Mouse (Mus musculus) c-Kit-positive CD71-positive TER-119-positive erythroid progenitor cells, embryonic 14.5 days (primary cell): Measurements from ENCODE around the gene Tmem135.

ENCODE experiments used
- DNase-seq: peaks from one replicate; pipeline ENCODE4 v3.0.0-alpha.2; 2013; ENCODE audit warnings: low spot score

Tmem135 gene

DNA sequence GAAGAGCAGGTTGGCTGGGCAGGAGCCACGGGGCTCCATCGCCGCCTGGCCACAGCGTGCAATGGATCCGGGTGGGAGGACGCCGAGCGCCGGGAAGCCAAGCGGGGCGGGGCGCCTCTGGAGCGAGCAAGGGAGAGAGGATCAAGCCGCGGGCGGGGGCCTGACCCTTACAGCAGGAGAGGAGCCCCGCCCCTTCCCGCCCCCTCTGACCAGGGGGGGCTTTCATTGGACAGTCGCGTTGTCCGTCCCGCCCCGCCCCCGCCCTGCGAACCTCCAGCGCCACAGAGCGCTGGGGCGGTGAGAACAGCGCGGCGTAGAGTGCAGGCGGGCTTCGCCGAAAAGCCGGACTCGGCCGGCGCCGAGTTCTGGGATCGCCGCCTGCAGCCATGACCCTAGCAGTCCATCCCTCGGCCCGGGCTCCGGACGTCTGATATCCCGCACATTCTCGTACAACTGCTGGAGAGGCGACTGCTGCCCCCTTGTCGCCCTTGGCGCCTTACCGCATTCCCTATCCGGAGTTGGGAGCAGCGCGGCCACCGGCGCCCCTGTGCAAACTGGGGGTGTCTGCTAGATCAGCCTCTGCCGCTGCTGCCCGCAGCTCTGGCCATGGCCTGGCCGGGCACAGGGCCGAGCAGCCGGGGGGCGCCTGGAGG, at the start of gene Tmem135, which contains the start of gene Fzd4:
Gene Tmem135, minus strand, starts transcription at position 142 of the 653 bp plus-strand sequence.
Gene Fzd4, plus strand, starts transcription at position 275 of the 653 bp plus-strand sequence.
- peak; percentile 74 for DNase-seq

DNA sequence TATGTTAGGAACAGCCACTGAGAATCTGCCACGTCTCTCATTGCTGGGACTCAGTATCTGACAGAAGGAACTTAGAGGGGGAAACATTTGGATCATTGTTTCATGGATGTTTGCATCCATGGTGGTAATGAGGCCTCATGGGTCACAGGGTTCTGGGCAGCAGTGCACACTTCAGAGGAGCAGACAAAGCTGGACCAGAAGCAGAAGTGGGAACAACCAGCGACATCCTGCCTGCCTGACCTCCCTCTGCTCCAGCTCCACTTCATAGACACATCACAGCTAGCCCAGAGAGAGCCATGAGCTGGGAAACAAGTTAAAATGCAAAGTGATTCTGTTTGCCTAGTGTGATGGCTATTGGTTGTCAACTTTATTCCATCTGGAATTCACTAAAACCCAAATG, 46.3 kb upstream of the Tmem135 start:
- DNase-seq, result no peak

DNA sequence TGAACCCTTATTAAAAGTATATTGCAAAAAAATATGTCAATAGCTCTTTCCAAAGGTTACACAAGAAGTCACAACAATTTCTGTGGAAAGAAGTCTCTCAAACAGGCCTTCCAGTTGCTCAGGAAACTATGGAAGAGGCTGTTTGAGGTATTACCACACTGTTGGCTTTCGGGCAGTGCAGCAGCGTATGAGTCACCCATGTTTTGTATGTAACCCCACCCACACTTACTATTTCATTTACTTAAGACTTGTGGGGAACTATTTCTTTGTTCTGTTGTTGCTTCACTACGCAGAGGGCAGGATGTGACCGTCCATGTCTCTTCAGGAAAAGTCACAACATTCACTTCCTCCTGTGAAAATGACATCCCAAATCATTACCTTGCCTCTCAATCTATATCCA, 41.1 kb upstream of the Tmem135 start:
- no peak for DNase-seq

DNA sequence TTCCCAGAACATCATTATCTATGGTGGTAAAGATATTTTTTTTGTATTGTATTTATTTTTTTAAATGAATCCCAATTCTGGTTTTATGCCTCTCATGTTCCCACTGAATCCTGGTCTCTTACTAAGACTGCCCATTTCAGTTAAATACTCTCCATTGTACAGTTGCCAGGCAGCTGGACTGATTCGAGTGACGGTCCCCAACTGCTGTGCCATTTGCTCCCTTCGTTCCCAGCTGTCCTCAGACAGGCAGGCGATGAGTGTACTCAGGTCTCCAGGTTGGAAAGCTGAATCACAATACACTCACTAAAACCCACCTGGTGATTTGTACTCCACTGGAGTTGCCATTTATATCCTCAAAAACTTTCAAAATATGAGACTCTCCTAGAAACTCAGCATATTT, 38.2 kb upstream of the Tmem135 start:
- DNase-seq, result no peak

DNA sequence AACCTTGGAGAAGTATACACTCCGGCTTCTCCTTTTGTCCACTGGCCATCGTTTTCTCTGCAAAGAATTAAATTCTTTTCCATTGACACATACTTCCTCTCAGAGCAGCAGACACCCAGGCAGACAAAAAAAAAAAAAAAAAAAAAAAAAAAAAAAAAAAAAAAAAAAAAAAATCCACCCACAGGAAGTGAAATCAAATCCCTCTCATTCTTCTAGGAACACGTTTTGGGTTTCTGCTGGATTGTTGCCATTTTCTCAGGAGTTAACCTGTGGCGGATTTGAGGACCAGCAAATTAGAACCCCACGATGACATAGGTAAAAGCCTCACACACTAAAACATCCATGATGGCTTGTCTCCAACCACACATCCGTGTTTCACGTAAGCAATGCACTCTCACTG, 37.3 kb upstream of the Tmem135 start:
- DNase-seq, result no peak

DNA sequence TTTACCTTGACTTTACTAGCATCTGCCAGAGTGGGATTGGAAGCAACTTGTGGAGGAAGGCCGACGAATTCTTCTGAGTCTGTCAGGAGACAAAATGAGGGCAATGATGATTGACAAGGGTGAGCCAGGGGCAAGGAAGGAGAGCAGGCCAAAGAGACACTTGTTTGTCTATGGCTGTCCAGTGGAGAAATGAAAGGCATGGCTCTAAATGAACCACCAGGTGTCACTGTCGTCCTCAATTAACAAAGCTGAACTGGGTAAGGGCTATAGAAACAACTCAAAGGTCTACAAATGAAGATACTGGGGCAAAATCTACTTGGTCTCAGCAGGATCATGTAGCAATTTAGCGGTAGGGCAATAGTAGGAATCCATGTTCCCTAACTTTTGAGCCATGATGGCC, 33.6 kb upstream of the Tmem135 start:
- DNase-seq, result no peak

DNA sequence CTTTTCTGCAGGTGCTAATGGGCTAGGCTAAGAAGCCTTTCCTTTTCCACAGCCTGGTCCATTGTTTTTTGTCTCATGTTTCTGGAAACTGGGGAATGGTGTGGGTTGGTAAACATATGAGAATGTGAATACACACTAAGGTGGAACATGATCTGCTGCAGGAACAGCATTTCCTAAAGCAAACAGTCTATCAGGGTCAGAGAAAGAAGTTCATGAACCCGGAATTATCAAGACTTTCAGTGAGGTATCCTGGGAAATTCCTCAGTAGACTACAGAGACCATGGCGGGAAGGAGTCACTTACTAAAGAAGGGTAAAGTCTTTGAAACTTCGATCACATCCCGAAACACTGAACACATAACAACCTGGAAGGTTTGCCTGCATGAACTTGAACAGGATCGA, 32.4 kb upstream of the Tmem135 start:
- no peak for DNase-seq

DNA sequence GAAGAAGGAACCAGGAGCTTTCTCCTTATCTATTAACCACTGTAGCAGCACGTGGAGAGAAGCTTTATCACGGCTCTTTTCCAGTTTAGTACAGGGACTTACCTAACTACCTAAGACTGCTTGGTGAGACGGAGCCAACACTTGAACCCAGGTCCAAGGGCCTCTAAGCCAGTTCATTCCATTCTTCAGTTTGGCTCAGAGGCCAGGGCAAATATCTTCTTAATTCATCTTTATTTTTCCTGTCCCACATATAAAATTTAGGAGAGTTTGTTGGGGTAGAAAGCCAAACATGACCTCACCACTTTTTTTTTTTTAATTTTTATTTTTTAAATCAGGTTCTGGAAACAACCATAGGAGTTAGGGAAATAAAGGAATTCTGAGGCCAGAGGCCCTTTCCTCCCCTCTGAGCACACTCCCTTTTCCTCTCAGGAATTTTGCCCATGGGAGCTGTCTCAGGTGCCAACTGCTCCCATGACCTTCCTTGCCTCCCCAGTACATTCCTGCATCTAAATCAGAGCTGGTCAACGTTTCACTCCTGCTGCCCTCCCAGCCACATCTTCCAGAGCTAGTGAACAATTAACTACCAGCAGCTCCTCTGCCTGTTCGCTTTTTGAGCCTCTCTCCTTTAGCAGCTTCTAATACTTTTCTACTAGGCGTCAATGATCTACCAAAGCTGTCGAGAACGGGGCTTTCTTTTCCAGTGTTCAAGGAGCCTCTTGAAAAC, 30.0 kb upstream of the Tmem135 start:
- no peak for DNase-seq

DNA sequence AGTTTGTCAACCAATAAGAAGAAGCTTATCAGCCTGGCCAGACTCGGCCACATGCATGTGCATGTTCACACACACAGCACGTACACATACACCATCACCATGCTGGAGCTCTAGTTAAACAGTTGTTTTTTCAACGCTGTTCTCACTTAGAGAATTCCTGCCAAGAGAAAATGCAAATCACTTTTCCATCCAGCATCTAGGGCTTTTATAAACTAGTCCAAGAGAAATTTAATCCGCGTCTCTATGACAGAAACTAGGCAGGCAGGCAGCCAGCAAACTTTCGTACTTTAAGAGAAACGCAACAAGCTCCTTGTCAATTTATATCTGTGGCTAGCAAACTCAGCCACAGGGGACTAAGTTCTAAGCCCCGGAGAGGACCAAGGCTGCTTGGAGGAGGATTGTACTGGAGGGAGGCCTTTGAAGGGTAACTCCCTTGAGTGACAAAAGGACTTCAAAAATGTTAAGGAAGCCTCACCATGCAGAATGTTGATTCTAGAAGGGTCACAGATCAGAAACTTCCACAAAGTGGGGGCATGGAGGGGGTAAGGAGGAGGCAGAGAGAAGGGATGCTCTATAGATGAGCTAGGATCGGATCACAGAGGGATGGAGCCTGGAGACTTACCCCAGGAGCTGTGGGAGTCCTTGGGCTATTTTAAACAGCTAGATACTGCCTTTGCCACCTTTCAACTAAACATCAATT, 29.3 kb upstream of the Tmem135 start:
- no peak for DNase-seq

DNA sequence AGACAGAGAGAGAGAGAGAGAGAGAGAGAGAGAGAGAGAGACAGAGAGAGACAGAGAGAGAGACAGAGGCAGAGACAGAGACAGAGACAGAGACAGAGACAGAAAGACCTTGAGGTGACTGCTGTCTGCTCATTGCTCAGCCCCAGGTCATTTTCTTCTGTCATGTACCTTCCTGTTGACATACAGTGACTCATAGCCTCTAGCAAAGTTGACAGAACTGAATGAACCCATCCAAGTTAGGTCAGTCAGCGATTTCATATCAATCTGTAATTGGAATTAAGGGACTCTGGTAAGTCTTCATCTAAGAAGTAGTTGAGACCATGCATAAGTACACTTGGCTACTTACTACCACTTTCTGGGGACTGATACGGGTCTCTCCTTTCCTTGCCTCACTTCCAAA, 27.2 kb upstream of the Tmem135 start:
- no peak for DNase-seq

DNA sequence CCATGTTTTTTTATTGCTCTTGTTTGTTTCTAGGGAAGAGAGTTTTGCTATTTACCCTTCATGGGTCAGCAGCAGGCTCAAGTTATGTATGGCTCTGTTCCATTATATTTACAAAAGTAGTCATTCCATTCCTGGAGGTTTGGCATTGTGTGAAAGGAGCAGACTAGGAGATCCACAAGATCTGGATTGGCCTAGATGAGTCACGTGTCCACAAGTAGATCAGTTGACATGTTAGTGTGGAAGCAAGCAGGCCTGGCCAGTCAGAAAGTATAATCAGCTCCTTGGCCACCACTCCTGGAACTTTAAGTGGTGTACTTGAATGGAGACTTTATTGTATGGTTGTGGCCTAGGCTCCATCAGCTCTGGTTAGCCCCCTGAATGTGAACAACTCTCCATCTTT, 25.3 kb upstream of the Tmem135 start:
- DNase-seq, result no peak

DNA sequence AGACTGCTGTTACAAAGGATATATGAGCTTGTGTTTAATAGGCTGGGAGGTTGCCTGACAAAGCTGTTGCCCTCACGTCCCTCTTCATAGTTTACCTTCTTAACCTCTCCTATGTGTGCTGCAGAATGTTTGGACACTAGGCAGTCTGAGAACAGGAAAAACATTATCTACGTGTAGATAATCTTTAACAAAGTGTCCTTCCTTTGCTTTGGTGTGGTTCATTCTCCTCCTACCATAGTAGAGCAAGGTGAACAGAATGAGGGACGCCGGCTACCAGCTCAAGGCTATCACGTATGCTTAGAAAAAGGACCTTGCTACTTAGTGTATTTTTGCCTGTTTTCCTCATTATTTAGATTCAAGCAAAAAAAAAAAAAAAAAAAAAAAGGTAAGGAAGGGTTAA, 24.8 kb upstream of the Tmem135 start:
- no peak for DNase-seq

DNA sequence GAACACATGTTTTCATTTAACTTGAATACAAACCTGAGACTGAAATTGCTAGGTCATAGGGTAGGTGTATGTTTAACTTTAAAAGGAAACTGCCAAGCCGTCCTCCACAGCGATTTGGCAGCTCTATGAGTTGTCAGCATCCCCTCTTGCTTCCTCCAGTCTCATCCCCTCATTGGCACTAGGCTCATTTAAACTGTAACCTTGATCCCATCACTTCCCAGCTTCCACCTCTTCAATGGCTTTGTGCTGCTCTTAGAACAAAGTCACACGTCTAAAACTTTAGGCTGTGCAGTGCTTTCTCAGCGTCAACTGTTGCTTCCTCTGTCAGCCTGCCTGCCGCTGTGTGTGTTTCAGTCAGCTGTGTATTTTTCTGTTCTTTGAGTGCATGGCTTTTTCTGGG, 23.1 kb upstream of the Tmem135 start:
- DNase-seq, result no peak

DNA sequence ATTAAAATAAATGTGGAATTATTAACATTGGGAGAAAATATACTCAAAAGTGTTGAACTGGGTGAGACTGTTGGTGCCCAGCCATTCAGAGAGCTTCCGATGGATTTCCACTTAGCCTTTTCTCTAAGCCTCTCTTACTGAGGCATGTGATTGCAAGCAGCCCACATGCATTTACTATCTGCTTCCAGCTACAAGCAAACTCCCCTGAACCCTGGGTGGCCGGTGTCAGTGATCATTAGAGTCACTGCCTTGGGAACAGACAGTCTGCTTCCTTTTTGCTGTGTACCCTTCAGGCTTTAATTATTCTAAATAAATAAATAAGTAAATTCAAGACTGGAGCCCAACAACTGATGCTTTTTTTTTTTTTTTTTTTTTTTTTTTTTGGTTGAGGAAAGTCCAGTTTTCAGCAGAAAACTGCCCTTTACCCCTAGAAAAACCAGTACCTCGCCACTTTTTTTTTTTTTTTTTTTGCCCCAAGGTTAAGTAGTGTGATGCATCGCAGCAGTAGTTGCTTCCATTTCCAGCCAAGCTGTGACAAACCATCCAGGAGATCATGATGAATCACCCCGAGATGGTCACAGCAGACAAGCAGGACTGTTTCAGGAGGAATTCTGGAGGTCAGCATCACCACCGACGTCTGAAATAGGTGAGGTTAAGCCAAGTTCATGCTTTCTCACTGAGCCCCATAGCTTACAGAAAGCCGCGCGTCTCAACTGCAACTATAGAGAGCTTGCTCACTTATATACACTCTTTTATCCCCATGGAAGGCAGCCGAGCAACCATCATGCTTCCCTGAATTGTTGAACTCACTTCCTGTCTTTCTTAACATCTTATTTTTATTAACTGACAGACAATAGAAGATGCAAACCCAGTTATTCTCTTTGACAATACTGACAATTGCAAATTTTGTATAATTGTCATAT, 22.0 kb upstream of the Tmem135 start:
- no peak for DNase-seq

DNA sequence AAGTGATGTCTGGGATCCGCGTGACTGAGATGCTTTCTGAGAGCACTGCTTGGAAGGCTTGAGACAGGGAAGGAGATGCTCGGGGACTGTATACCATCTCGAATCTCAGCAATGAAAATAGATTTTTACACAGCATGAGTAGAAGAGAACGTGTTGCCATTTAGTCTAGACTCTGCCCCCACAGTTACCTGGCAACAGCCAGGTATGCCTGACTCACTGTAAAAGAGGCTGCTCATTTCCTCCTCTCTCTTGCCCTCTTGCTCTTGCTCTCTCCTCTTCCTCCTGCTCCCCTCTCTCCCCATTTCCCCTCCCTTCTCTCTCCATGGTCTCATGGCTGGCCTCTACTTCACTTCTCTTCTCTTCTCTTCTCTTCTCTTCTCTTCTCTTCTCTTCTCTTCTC, 20.6 kb upstream of the Tmem135 start:
- no peak for DNase-seq

DNA sequence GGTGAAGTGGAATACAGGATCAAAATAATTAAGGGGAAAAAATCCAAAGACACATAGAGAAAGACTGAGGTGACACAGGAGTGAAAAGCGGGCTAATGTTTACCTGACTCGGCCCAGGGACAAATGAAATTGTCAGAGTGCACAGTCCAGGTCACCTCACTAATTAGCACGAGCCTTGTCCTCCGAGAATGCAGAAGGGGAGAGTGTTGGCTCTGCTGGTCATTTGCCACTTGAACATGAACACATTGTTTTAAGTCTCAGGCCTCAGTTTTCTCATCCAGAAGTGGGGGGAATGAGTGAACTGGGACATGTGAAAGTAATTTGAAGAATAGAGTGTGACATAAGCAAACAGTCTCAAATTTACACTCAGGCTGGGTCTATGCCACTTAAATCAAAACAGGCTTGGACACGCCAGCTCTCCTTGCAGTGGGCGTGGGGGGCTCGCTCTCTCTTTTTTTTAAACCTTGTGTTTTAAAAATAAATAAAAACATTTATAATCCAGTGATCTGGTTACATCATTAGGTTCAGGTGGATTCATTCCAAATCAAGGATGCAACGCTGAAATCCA, 19.8 kb upstream of the Tmem135 start:
- DNase-seq, result no peak

DNA sequence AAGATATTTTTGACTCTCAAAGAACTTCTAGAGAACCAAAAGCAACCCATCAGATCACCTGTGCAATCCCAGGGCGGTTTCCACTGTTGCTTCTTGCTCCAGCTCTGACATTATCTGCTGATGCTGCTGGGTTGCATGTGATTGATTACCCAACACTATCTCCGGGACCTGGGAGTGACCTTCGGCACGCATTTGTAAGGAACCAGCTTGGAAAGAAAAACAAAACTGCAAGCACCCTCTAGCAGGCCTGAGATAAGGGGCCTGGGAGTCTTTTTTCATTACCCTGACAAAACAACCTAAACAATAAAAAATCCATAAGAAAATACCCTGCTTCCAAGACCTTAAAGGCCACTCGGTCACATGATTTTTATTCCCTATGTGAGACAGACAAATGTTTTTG, 19.2 kb upstream of the Tmem135 start:
- DNase-seq, result no peak

DNA sequence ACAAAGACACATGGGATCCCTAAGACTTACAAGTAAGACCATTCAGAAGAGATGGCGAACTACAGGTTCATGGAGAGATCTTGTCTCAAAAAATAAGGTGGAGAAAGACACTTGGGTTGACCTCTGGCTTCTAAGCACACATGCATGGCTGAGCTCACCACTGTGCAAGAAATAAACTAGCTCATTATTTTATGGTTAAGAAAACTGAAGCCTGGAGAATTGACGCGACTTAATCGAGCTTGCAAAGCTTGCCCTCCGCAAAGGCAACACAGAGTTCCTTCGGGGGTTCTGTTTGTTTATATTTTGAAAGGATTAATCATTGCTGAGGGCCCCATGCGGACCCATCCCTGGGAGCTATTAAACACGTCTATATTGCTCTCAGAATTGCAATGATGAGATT, 18.6 kb upstream of the Tmem135 start:
- no peak for DNase-seq

DNA sequence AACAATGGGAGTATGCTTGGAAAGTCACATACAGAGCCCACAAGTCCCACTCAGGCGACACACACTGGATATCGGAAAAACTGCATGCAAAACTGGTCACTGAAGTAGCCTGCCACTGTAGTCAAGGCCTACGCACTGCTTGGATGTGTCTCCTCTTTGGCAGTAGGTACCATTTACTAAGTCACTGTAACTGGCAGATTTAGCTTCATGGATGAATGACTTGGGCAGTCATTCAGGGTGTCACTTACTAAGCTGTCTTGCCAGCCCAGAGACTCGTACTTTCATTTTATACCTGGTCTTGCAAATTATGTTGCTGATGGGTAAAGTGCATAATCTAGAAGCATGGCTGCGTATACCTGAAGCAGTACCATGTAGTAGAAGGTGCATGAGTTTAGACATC, 17.3 kb upstream of the Tmem135 start:
- DNase-seq, result no peak

DNA sequence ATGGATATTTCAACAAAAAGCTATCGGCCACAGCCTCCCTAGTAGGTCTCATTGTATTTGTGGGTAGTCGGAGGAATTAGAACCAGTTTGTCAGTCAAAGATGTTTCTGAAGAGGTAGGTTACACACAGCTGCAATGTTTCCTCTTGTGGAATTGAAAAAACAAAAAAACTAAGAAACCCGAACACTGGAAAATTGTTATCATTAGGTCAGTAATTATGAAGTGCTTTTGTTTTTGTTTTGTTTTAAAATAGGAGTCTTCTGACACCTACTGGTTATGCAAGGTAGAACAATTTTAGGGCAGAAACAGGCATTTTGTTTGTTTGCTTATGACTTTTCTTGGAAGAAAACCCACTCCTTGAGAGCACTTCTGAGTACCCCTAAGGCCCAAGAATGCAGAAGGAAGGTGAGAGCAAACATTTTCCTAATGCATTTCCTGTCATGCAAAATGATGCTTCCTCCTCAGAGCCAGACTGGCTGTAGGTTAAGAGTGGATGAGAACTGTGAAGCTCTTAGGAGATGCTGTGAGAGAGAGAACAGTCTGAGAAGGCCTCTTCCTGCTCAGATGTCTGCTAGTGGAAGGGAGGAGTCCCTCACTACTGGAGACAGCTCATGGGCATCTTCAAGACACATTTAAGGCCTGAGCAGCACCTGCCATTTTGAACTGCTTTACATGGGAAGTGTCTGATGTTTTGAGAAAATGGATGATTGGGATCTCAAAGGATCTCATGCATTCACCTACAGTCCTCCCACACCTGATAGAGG, 15.1 kb upstream of the Tmem135 start:
- no peak for DNase-seq

DNA sequence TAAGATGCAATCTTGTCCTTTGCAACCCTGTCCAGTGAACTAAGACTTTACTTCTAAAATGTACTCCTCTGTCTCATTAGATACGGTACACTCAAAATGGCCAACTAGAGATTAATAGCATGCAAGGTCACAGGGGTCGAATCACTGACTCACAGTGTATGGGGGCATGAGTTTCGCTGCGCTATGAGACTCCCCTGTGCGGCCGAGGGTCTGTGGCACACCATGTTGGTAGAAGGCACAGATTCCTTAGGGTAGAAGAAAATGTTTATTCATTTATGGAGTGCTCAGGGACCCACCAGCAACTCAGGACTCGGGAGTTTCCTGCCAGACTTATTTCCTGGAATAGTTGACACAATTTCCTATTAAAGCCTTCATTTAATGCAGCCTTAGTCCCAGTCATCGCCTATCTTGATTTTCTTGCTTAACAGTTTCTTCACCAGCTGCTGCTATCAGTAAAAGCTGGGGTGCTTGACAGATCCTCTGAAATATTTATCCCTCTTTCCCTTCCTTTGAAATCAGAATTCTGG, 14.2 kb upstream of the Tmem135 start:
- no peak for DNase-seq
